Mouse (Mus musculus) hindbrain, embryonic 16.5 days (tissue): ENCODE data around the gene Rnf167. TPM values are rescaled to one million over a fixed set of nuclear protein-coding genes. Genes with fewer than 3 reads are reported as not detected.
A peak's percentile ranks its signal among the peaks of the same experiment; 100 is the strongest.

Experiments
- ATAC-seq: fragments of 200-750 bp; cut with Nextera tagmentation; 2 replicates; pipeline ENCODE4 v1.8.0; 2017; ENCODE audit warnings: moderate TSS enrichment, moderate library complexity
- H3K27ac ChIP-seq: fragments of 300-500 bp; sonication (generic); 2 replicates; pipeline ENCODE4 v1.5.1; 2014; ENCODE audit warnings: low read depth, mild to moderate bottlenecking, control low read depth, low read length, moderate library complexity
- H3K27me3 ChIP-seq: fragments of 300-500 bp; sonication (generic); replicated peaks from 2 replicates; pipeline ENCODE4 v1.6.1; 2014; ENCODE audit warnings: low read length; ENCODE audit not compliant: control insufficient read depth, insufficient read depth
- H3K36me3 ChIP-seq: fragments of 300-500 bp; sonication (generic); 2 replicates; pipeline ENCODE4 v1.6.1; 2014; ENCODE audit warnings: mild to moderate bottlenecking, low read length, moderate library complexity, mixed read lengths; ENCODE audit not compliant: control insufficient read depth, insufficient read depth
- H3K4me1 ChIP-seq: fragments of 300-500 bp; sonication (generic); 2 replicates; pipeline ENCODE4 v1.6.1; 2014; ENCODE audit warnings: low read depth, low read length; ENCODE audit not compliant: control insufficient read depth, insufficient read depth
- H3K4me2 ChIP-seq: fragments of 300-500 bp; sonication (generic); 2 replicates; pipeline ENCODE4 v1.6.1; 2014; ENCODE audit warnings: mild to moderate bottlenecking, low read length, control low read depth, moderate library complexity
- H3K4me3 ChIP-seq: fragments of 300-500 bp; sonication (generic); 2 replicates; pipeline ENCODE4 v1.5.1; 2014; ENCODE audit warnings: mild to moderate bottlenecking, low read length, control low read depth, moderate library complexity
- H3K9ac ChIP-seq: fragments of 300-500 bp; sonication (generic); 2 replicates; pipeline ENCODE4 v1.6.1; 2014; ENCODE audit warnings: low read depth, mild to moderate bottlenecking, control low read depth, low read length, moderate library complexity
- H3K9me3 ChIP-seq: fragments of 300-500 bp; sonication (generic); 2 replicates; pipeline ENCODE4 v1.6.1; 2014; ENCODE audit warnings: mild to moderate bottlenecking, low read length, moderate library complexity; ENCODE audit not compliant: control insufficient read depth
- WGBS: fragments of 180-500 bp; shearing (Covaris S2); extraction: QIAGEN DNeasy Blood & Tissue Kit; methylation state at CpG from one replicate; pipeline ENCODE4 v1.1.7; 2014; 5-methylcytosine and 5-hydroxymethylcytosine counted together
- polyA plus RNA-seq: library from polyadenylated mRNA; unstranded; fragments of >200 nt; fragmentation: Nextera tagmentation; extraction: Ambion mirVana; gene quantifications from 2 replicates; pipeline ENCODE4 v1.2.1, GENCODE M21; 2015

The Rnf167 gene
- 105 and 110 TPM in 2 replicates for polyA plus RNA-seq

GRCm38 (mm10) chr11:70646691-70647650, at the start of gene Rnf167, which contains the start of gene Slc25a11:
Rnf167 (plus strand) TSS chr11:70647235.
Slc25a11 (minus strand) TSS chr11:70647479.
- Histone ChIP-seq H3K27me3 (no peaks in the 10 kb centered on the region), H3K4me2 (peak within 1 kb of the TSS; percentile 94), H3K36me3 (peaks cover 27% of the 10 kb centered on the region), H3K4me3 (peak within 1 kb of the TSS; percentile 64), H3K27ac (peak within 1 kb of the TSS; percentile 91), H3K4me1 (peaks cover 27% of the 10 kb centered on the region), H3K9me3 (no peaks in the 10 kb centered on the region), H3K9ac (peak within 1 kb of the TSS; percentile 85)
- under 1% methylated on average over 63 of the region's 63 CpGs for WGBS
- ATAC-seq, result peak; percentile 92

GRCm38 (mm10) chr11:70597301-70597700, 49.7 kb upstream of the Rnf167 start:
- WGBS, result 81% methylated on average over 6 of the region's 6 CpGs
- Histone ChIP-seq H3K9ac (no peak overlapping the region), H3K9me3 (no peaks in the 10 kb centered on the region), H3K36me3 (peaks cover 19% of the 10 kb centered on the region), H3K4me3 (no peak overlapping the region), H3K27ac (no peak overlapping the region), H3K4me1 (no peaks in the 10 kb centered on the region), H3K4me2 (no peak overlapping the region), H3K27me3 (no peaks in the 10 kb centered on the region)
- ATAC-seq, result no peak

GRCm38 (mm10) chr11:70598451-70598953, 48.5 kb upstream of the Rnf167 start:
- no peak for ATAC-seq
- H3K4me1 ChIP-seq, result no peaks in the 10 kb centered on the region
- peaks cover 19% of the 10 kb centered on the region for H3K36me3 ChIP-seq
- 88% methylated on average over 9 of the region's 9 CpGs for WGBS
- no peak overlapping the region for H3K9ac ChIP-seq
- no peak overlapping the region for H3K27ac ChIP-seq
- no peak overlapping the region for H3K4me2 ChIP-seq
- H3K4me3 ChIP-seq, result no peak overlapping the region
- no peaks in the 10 kb centered on the region for H3K9me3 ChIP-seq
- H3K27me3 ChIP-seq, result no peaks in the 10 kb centered on the region

GRCm38 (mm10) chr11:70605024-70605566, 41.9 kb upstream of the Rnf167 start:
- H3K36me3 ChIP-seq, result peaks cover 49% of the 10 kb centered on the region
- no peaks in the 10 kb centered on the region for H3K27me3 ChIP-seq
- no peaks in the 10 kb centered on the region for H3K9me3 ChIP-seq
- H3K4me2 ChIP-seq, result no peak overlapping the region
- H3K9ac ChIP-seq, result no peak overlapping the region
- no peak overlapping the region for H3K4me3 ChIP-seq
- WGBS, result 50% methylated on average over 14 of the region's 14 CpGs
- H3K4me1 ChIP-seq, result no peaks in the 10 kb centered on the region
- no peak overlapping the region for H3K27ac ChIP-seq
- ATAC-seq, result no peak

GRCm38 (mm10) chr11:70606717-70607116, 40.3 kb upstream of the Rnf167 start:
- Histone ChIP-seq H3K36me3 (peaks cover 52% of the 10 kb centered on the region), H3K4me3 (no peak overlapping the region), H3K9me3 (no peaks in the 10 kb centered on the region), H3K27ac (no peak overlapping the region), H3K27me3 (no peaks in the 10 kb centered on the region), H3K4me1 (no peaks in the 10 kb centered on the region), H3K9ac (no peak overlapping the region), H3K4me2 (no peak overlapping the region)
- no peak for ATAC-seq
- 72% methylated on average over 12 of the region's 12 CpGs for WGBS

GRCm38 (mm10) chr11:70607611-70608010, 39.4 kb upstream of the Rnf167 start:
- Histone ChIP-seq H3K4me1 (no peaks in the 10 kb centered on the region), H3K9ac (no peak overlapping the region), H3K4me2 (no peak overlapping the region), H3K36me3 (peaks cover 53% of the 10 kb centered on the region), H3K4me3 (no peak overlapping the region), H3K27me3 (no peaks in the 10 kb centered on the region), H3K27ac (no peak overlapping the region), H3K9me3 (no peaks in the 10 kb centered on the region)
- WGBS, result 91% methylated on average over 9 of the region's 9 CpGs
- no peak for ATAC-seq

- no peak overlapping the region for H3K27ac ChIP-seq
- H3K4me2 ChIP-seq, result no peak overlapping the region
- H3K4me3 ChIP-seq, result no peak overlapping the region
- H3K27me3 ChIP-seq, result no peaks in the 10 kb centered on the region
- WGBS, result 88% methylated on average over 26 of the region's 26 CpGs
- H3K4me1 ChIP-seq, result no peaks in the 10 kb centered on the region
- no peaks in the 10 kb centered on the region for H3K9me3 ChIP-seq
- no peak overlapping the region for H3K9ac ChIP-seq
- peaks cover 59% of the 10 kb centered on the region for H3K36me3 ChIP-seq
- no peak for ATAC-seq
Observed at GRCm38 (mm10) chr11:70608381-70609066, 38.5 kb upstream of the Rnf167 start.

- Histone ChIP-seq H3K27ac (no peak overlapping the region), H3K27me3 (no peaks in the 10 kb centered on the region), H3K4me1 (peaks cover 9% of the 10 kb centered on the region), H3K4me2 (no peak overlapping the region), H3K4me3 (no peak overlapping the region), H3K9ac (no peak overlapping the region), H3K9me3 (no peaks in the 10 kb centered on the region), H3K36me3 (peaks cover 54% of the 10 kb centered on the region)
- ATAC-seq, result no peak
- 94% methylated on average over 4 of the region's 4 CpGs for WGBS
Observed at GRCm38 (mm10) chr11:70610752-70611151, 36.3 kb upstream of the Rnf167 start.

GRCm38 (mm10) chr11:70612505-70612904, 34.5 kb upstream of the Rnf167 start:
- 76% methylated on average over 7 of the region's 7 CpGs for WGBS
- Histone ChIP-seq H3K27ac (no peak overlapping the region), H3K4me1 (peaks cover 9% of the 10 kb centered on the region), H3K4me3 (no peak overlapping the region), H3K4me2 (no peak overlapping the region), H3K27me3 (no peaks in the 10 kb centered on the region), H3K9me3 (no peaks in the 10 kb centered on the region), H3K9ac (no peak overlapping the region), H3K36me3 (peaks cover 39% of the 10 kb centered on the region)
- ATAC-seq, result no peak
